Mouse (Mus musculus) hindbrain, embryonic 16.5 days (tissue): ENCODE results near the gene Tmem207. TPM values are rescaled to one million over a fixed set of nuclear protein-coding genes. Genes with fewer than 3 reads are reported as not detected.

Experiments used
- ATAC-seq: fragments of 200-750 bp; cut with Nextera tagmentation; 2 replicates; pipeline ENCODE4 v1.8.0; 2017; ENCODE audit warnings: moderate TSS enrichment, moderate library complexity
- H3K27ac ChIP-seq: fragments of 300-500 bp; sonication (generic); 2 replicates; pipeline ENCODE4 v1.5.1; 2014; ENCODE audit warnings: low read depth, mild to moderate bottlenecking, control low read depth, low read length, moderate library complexity
- H3K27me3 ChIP-seq: fragments of 300-500 bp; sonication (generic); replicated peaks from 2 replicates; pipeline ENCODE4 v1.6.1; 2014; ENCODE audit warnings: low read length; ENCODE audit not compliant: control insufficient read depth, insufficient read depth
- H3K36me3 ChIP-seq: fragments of 300-500 bp; sonication (generic); 2 replicates; pipeline ENCODE4 v1.6.1; 2014; ENCODE audit warnings: mild to moderate bottlenecking, low read length, moderate library complexity, mixed read lengths; ENCODE audit not compliant: control insufficient read depth, insufficient read depth
- H3K4me1 ChIP-seq: fragments of 300-500 bp; sonication (generic); 2 replicates; pipeline ENCODE4 v1.6.1; 2014; ENCODE audit warnings: low read depth, low read length; ENCODE audit not compliant: control insufficient read depth, insufficient read depth
- H3K4me2 ChIP-seq: fragments of 300-500 bp; sonication (generic); 2 replicates; pipeline ENCODE4 v1.6.1; 2014; ENCODE audit warnings: mild to moderate bottlenecking, low read length, control low read depth, moderate library complexity
- H3K4me3 ChIP-seq: fragments of 300-500 bp; sonication (generic); 2 replicates; pipeline ENCODE4 v1.5.1; 2014; ENCODE audit warnings: mild to moderate bottlenecking, low read length, control low read depth, moderate library complexity
- H3K9ac ChIP-seq: fragments of 300-500 bp; sonication (generic); 2 replicates; pipeline ENCODE4 v1.6.1; 2014; ENCODE audit warnings: low read depth, mild to moderate bottlenecking, control low read depth, low read length, moderate library complexity
- H3K9me3 ChIP-seq: fragments of 300-500 bp; sonication (generic); 2 replicates; pipeline ENCODE4 v1.6.1; 2014; ENCODE audit warnings: mild to moderate bottlenecking, low read length, moderate library complexity; ENCODE audit not compliant: control insufficient read depth
- WGBS: fragments of 180-500 bp; shearing (Covaris S2); extraction: QIAGEN DNeasy Blood & Tissue Kit; methylation state at CpG from one replicate; pipeline ENCODE4 v1.1.7; 2014; 5-methylcytosine and 5-hydroxymethylcytosine counted together
- polyA plus RNA-seq: library from polyadenylated mRNA; unstranded; fragments of >200 nt; fragmentation: Nextera tagmentation; extraction: Ambion mirVana; gene quantifications from 2 replicates; pipeline ENCODE4 v1.2.1, GENCODE M21; 2015

The Tmem207 gene
- not detected in 2 replicates for polyA plus RNA-seq

DNA sequence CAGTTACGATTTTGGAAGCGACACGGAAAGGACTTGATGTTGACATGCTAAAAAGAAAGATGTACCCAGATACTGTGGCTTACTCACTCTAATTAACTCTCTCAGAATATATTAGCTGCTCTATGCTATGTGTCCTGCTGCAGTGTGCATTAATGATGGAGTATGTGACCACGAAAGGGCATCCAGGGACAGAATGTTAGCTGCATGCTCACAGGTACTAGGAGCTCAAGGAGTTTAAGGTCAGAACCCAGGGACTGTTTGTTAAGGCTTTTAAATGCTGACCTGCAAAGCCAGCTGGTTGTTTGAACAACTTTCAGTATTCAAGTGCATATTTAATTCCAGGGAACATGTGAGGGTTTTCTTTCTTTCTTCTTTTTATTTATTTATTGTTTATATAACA lies at the start of gene Tmem207:
TSS of gene Tmem207 (minus strand) at position 101 of the 400 bp plus-strand sequence.
- WGBS: 80% methylated on average over 4 of the region's 4 CpGs
- Histone ChIP-seq H3K27ac (no peak within 1 kb of the TSS), H3K9ac (no peak within 1 kb of the TSS), H3K27me3 (no peaks in the 10 kb centered on the region), H3K4me2 (no peak within 1 kb of the TSS), H3K4me3 (no peak within 1 kb of the TSS), H3K36me3 (no peaks in the 10 kb centered on the region), H3K9me3 (no peaks in the 10 kb centered on the region), H3K4me1 (no peaks in the 10 kb centered on the region; the same call in 1 of the 2 replicates)
- ATAC-seq: no peak

DNA sequence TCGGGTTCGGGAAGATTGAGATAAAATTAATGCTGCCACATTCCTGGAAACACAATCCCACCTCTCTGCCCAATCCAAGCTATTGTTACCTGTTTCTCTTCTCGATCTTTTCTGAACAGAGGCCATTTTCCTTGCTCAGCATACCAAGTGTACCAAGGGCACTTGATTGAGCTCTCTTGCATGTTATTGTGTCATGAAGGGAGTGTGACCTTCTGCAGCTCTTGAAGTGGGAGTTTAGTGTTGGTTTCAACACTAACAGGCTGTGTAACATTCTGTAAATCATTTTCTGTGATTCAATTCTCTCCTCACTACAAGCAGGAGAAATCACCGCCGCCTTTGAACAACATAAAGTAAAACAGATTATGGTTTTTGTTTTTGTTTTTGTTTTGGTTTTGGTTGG lies 47.6 kb upstream of the Tmem207 start:
- Histone ChIP-seq H3K4me3 (no peak overlapping the region), H3K36me3 (no peaks in the 10 kb centered on the region), H3K4me1 (no peaks in the 10 kb centered on the region), H3K27me3 (no peaks in the 10 kb centered on the region), H3K9me3 (no peaks in the 10 kb centered on the region), H3K27ac (no peak overlapping the region), H3K9ac (no peak overlapping the region), H3K4me2 (no peak overlapping the region)
- ATAC-seq: no peak
- WGBS: 92% methylated on average over 5 of the region's 5 CpGs

DNA sequence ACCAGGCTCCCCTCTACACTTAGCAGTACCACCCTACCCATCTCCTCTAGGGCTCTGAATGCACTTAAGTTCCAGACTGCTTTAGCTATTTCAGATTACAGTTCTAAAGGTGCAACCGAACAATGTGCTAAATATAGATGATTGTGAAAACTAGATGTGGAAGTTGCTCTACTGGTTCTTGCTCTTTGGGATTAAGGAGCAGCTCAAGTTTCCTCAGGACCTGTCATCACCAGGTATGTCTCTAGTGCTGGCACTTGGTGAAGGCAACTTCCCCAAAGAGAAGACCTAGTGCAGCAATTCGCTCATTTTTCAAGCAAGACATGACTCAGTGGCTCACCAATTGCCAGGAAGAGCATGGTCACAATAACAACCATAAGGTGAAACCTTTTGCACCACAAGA lies 45.3 kb upstream of the Tmem207 start:
- no peak for ATAC-seq
- Histone ChIP-seq H3K27me3 (no peaks in the 10 kb centered on the region), H3K27ac (no peak overlapping the region), H3K4me2 (no peak overlapping the region), H3K4me3 (no peak overlapping the region), H3K36me3 (no peaks in the 10 kb centered on the region), H3K4me1 (no peaks in the 10 kb centered on the region), H3K9ac (no peak overlapping the region), H3K9me3 (no peaks in the 10 kb centered on the region)
- 88% methylated on average over 2 of the region's 2 CpGs for WGBS

DNA sequence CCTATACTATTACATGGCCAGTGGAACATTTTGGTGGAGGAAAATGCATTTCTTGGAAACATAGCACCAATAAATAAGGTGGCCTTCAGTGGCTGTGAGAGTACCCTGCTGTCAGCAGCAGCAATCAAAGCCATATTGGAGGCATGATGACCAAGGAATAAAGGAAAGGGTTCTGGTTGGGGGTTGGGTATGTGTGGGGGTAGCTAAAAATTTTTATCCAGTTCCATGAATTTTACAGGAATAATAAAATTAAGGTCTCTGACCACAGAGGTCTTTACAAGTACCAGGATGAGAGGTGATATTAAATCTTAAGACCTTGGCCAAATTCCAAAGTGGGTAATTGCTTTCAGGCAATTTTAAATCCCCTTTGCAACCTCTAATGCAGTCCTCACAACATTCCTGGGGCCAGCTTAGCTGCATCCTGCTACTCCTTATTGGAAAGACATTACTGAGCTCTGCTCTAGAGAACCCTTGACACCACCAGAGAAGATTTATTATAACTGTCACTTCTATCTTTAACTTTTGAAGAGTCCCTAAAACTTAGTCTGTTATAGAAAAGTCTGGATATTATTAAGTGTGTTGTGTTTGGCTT lies 42.9 kb upstream of the Tmem207 start:
- Histone ChIP-seq H3K27me3 (no peaks in the 10 kb centered on the region), H3K27ac (no peak overlapping the region), H3K4me2 (no peak overlapping the region), H3K36me3 (no peaks in the 10 kb centered on the region), H3K4me1 (no peaks in the 10 kb centered on the region), H3K4me3 (no peak overlapping the region), H3K9me3 (no peaks in the 10 kb centered on the region), H3K9ac (no peak overlapping the region)
- no peak for ATAC-seq

DNA sequence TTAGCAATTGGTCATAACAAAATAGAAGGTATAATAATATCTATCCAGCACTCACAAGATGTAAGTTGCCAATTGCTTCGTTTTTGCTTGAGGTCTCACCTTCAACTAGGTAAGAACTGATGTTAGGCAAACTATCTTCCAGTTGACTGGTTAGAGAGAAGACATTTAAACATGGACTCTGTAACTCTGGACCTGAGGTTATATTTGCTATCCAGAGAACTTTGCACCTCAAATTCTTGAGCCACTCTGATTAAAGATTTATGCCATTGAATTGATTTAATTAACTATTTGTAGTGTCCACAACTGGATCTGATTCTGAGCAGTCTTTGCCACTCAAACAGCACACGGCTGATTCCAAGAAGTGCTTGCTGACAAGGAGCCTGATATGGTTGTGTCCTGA lies 36.2 kb upstream of the Tmem207 start:
- Histone ChIP-seq H3K9me3 (no peaks in the 10 kb centered on the region), H3K4me1 (no peaks in the 10 kb centered on the region; the same call in 1 of the 2 replicates), H3K27me3 (no peaks in the 10 kb centered on the region), H3K27ac (no peak overlapping the region), H3K9ac (no peak overlapping the region), H3K4me3 (no peak overlapping the region), H3K4me2 (no peak overlapping the region), H3K36me3 (no peaks in the 10 kb centered on the region)
- WGBS: 78% methylated on average over 2 of the region's 2 CpGs
- ATAC-seq: no peak

DNA sequence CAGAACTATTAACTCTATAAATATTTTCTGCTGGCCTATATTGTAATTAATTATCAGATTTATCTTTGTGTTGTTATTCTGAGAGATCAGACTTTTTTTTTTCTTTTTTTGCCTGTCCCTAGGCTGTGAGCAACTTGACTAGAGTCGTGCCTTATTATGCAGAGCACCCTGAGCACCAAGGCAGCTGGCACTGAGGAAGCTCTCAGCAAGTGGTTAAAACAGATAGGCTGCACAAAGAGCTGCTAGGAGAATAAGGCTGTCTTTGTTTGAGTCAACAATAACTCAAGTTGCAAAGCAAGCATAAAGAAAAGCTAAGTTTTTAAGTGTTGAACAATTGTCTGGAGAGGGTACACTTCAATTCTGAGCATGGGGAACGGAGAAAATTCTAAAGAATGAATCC lies 35.2 kb upstream of the Tmem207 start:
- Histone ChIP-seq H3K9me3 (no peaks in the 10 kb centered on the region), H3K9ac (no peak overlapping the region), H3K27ac (no peak overlapping the region), H3K36me3 (no peaks in the 10 kb centered on the region), H3K27me3 (no peaks in the 10 kb centered on the region), H3K4me3 (no peak overlapping the region), H3K4me2 (no peak overlapping the region), H3K4me1 (no peaks in the 10 kb centered on the region; the same call in 1 of the 2 replicates)
- no peak for ATAC-seq
- 14% methylated on average over 2 of the region's 2 CpGs for WGBS

DNA sequence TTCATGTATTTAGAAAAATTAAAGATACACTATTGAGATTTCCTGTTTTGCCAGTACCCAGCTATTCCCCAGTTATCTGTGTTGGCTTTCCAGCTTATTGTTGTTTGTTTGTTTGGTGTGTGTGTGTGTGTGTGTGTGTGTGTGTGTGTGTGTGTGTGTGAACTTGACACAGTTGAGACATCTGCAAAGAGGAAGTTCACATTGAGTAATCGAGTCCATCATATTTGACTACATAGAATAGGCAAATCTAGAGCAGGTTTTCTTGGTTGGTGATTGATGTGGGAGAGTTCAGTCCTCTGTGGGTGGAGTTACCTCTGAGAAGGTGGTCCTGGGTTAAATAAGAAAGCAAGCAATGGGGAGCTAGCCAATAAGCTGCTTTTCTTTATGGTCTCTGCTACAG lies 32.2 kb upstream of the Tmem207 start:
- WGBS: 85% methylated on average over 1 of the region's 1 CpGs
- no peak for ATAC-seq

DNA sequence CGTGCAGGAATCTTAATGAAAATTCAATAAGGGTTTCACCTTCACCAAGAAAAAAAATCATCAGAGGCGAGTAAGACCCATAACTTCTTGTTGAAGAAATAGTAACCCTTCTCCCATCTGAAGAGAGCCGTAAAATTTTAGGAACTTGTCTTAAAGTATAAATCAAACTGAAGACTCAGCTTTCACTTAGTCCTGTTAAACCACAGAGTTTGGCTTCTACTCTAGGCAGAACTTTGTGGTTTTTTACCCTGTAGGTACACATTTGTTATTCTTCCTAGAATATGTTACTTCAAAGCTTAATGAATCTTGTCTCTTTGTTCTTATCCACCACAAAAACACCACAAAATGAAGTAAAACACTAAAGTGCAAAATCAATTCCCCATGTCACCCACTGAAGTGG lies 25.7 kb upstream of the Tmem207 start:
- Histone ChIP-seq H3K4me1 (no peaks in the 10 kb centered on the region), H3K36me3 (no peaks in the 10 kb centered on the region), H3K9me3 (no peaks in the 10 kb centered on the region), H3K9ac (no peak overlapping the region), H3K27ac (no peak overlapping the region), H3K27me3 (no peaks in the 10 kb centered on the region), H3K4me2 (no peak overlapping the region), H3K4me3 (no peak overlapping the region)
- WGBS: 90% methylated on average over 3 of the region's 3 CpGs
- no peak for ATAC-seq

More for the DNA sequence above, 32.2 kb upstream of the Tmem207 start:
- no peak overlapping the region for H3K4me3 ChIP-seq
- H3K9ac ChIP-seq: no peak overlapping the region
- no peaks in the 10 kb centered on the region for H3K9me3 ChIP-seq
- no peaks in the 10 kb centered on the region; the same call in 1 of the 2 replicates for H3K4me1 ChIP-seq
- no peak overlapping the region for H3K4me2 ChIP-seq
- no peaks in the 10 kb centered on the region for H3K36me3 ChIP-seq
- H3K27me3 ChIP-seq: no peaks in the 10 kb centered on the region
- no peak overlapping the region for H3K27ac ChIP-seq

DNA sequence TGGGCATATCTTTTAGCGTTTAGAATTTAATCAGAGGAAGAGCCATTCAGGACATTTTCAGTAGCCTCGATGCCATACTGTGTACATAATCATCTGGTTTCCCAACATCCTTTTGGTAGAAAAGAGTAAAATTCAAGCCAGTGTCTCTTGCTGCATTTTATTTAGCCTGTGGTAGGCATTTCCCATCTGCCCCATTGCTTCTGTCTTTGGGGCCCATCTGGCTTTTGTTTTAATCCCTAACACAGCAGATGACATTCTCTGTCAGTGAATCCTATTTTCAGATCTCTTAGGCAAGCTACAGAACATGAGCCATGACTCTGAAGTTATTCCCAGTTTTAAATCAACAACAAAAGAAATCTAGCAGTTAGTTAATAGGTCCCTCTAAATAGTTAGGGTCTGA lies 22.7 kb upstream of the Tmem207 start:
- WGBS: 87% methylated on average over 2 of the region's 2 CpGs
- no peaks in the 10 kb centered on the region for H3K9me3 ChIP-seq
- H3K27me3 ChIP-seq: no peaks in the 10 kb centered on the region
- no peak overlapping the region for H3K27ac ChIP-seq
- ATAC-seq: no peak
- no peak overlapping the region for H3K4me2 ChIP-seq
- peaks cover 9% of the 10 kb centered on the region for H3K4me1 ChIP-seq
- no peaks in the 10 kb centered on the region for H3K36me3 ChIP-seq
- no peak overlapping the region for H3K4me3 ChIP-seq
- H3K9ac ChIP-seq: no peak overlapping the region

DNA sequence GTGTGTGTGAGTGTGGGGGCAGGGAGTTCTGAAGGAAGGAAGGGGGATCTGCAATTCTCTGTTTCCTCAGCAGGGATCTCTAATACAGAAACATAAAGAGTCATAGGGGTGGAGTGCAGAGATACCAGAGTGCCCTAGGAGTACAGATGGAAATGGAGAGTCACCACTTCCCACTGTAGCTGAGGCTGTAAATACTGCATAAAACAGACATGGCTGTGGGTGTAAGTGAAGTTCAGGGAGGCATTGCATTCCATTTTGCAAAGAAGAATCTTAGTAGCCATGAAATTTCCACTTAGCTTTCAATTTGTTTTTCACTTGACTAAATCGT lies 20.3 kb upstream of the Tmem207 start:
- H3K4me3 ChIP-seq: no peak overlapping the region
- H3K27ac ChIP-seq: no peak overlapping the region
- no peaks in the 10 kb centered on the region for H3K9me3 ChIP-seq
- H3K4me2 ChIP-seq: no peak overlapping the region
- peaks cover 9% of the 10 kb centered on the region for H3K4me1 ChIP-seq
- H3K36me3 ChIP-seq: no peaks in the 10 kb centered on the region
- no peak overlapping the region for H3K9ac ChIP-seq
- ATAC-seq: peak; percentile 54
- no peaks in the 10 kb centered on the region for H3K27me3 ChIP-seq
- WGBS: 63% methylated on average over 1 of the region's 1 CpGs
